Mouse (Mus musculus) cerebellum, adult 9-11 months (tissue): ENCODE measurements around the gene Ctnna3.
"Not testable (repeated sequence)": the region's sequence is repeated elsewhere in the genome, so short reads cannot be mapped to it uniquely, and the experiment has no call there.

Experiments
- DNase-seq: peaks from one replicate; pipeline ENCODE4 v3.0.0; 2022

Ctnna3 gene

DNA sequence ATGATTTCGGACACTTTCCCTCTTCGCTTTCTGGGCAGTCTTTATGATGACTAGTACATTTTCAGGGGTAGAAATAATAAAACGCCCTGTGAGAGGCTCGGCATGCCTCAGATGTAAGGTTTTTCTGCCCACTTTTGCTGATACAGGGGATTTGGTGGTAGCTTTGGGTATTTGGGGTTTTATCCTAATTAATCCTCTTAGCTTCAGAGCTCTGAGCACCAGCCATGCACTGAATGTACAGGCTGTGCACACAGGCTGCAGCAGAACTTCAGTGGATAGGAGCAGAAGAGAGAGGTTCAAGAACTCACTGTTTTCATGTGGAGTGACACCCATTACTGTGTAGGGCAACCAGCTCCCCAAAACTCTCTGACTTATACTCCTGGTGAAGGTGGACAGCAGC, 1231.3 kb downstream of the Ctnna3 start:
- DNase-seq = no peak

DNA sequence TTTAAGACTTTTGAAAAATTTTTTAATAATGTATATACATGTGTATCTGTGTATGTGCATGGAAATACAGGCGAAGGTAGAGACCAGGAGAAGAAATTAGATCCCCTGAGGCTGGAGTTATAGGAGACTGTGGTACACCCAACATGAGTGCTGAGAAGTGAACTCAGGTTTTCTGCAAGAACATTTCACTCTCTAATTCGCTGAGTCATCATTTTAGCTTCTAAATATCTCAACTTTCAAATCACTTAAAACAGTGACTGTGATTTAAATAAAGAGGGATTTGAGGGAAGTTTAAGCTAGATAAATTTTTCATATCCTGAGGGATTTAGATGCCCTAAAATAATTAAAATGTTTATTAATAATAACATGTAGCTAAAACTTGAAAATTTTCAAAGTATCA, 1241.6 kb downstream of the Ctnna3 start:
- no peak for DNase-seq

DNA sequence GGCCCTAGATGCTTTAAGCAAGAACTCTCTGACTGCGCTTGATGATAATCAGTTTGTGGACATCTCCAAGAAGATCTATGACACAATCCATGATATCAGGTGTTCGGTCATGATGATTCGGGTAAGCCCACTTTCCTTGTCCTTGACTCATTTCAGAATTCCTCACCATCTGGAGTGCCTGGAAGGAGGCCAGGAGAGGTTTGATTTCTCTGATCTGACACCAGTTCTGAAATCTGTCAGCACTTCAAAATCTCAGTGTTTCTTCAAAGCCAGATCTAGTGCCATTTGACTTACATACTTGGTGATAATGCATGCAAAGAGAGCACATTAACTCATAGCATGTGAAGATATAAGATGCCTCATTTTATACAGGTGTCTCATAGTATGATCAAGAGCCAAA, 1245.9 kb downstream of the Ctnna3 start:
- no peak for DNase-seq

DNA sequence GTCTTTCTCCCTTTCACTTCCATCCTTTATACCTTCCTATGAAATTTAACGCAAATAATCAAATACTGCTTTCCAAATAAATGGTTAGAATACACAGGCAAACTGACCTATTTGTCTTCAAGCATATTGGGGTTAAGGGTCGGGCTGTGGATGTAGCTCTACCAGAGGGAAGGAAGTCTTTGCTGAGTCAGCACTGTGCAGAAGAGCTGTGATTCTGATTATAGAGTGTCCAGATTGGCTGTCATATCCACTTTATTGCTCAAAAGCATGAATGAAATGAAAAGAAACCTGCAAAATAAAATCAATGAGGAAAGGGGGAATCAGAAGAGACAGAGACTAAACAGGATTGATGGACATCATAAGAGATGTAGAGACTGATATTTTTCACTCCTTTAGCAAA, 1280.1 kb downstream of the Ctnna3 start:
- no peak for DNase-seq

DNA sequence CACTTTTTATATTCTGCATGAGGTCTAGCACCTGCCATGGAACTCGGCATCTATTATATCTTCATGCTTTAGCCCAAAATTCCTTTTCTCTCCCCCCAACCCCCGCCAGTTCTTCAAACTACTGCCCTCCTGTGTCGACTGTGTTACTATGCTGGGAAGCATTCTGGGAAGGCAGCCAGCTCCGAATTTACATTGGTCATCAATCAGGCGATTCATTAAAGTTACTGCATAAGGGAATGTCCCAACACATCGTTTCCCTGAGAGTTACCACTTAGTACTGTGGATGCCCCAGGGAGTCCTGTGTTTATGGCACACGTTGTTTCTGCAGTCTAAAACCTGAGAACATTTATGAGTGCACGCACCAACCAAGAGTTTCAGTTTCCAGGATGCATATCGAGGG, 1288.1 kb downstream of the Ctnna3 start:
- no peak for DNase-seq

DNA sequence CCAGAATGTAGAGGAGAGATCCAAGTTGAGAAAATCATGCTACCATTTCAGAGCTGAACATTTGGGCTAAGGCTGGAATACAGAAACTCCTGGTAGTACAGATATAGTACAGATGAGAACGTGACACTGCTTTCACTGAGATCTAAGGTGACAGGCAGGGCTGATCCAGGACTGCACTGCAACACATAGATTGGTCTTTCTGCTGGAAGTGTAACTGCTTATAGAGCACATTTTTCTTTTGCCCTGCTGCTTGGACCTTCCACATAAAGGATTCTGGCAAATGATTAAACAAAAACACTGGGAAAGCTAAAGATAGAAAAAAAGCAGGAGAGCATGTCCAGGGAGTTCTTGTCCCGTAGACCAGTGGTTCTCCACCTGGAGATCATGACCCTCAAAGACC, 1305.8 kb downstream of the Ctnna3 start:
- DNase-seq = no peak

DNA sequence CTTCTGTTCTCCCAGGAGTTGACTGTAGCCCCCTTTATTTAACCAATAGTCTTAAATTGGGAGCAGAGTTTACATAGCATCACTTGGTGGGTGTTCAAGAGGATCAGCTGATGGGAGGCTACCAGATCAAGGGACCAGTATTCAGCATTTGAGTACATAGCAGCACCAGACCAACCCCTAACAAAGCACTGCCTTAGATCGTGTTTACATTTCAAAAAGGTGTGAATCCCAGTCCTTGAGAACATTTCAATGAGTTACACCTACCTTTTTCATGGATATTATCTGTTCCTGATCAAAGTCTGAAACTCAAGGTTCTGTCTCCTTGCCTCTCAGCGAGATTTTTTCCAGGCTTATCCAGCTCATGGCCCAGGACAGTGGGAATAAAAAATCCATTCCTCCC, 1306.7 kb downstream of the Ctnna3 start:
- no peak for DNase-seq

DNA sequence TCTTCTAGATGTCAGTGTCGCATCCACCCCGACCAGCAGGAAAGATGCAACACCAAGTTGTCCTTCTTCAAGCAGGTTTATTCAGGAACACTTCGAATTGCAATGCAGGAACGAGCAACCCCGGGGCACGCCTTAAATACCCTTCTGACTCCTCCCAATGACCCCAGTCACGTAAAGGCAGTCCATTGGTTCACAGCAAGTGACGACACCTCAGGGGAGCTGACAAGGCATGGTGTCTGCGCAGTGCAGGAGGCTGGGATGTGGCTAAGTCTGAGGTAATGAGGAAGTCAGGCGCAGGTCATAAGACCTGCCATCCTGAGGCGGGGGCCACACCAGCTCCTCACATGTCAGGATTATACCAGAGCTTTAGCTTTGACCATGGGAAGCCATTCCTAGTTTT, 1311.8 kb downstream of the Ctnna3 start:
- DNase-seq = not testable (repeated sequence)

DNA sequence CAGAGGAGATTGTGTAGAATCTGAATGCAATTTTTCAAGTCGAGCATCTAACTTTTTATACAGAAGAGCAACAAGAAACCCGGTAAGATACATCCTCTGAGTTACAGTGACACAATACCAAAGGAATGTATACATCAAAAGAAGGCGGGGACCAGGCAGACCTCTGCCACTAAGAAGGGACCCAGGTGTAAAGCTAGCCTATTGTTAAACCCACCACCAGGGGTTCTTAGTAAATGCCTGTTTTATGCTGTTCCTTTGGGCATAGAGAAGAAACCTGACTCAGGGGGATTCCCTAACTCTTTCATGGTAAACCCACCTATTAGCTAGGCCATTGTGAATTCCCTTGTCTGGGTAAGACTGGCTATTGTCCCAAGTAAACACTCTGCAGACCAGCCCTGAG, 1314.2 kb downstream of the Ctnna3 start:
- DNase-seq = not testable (repeated sequence)

DNA sequence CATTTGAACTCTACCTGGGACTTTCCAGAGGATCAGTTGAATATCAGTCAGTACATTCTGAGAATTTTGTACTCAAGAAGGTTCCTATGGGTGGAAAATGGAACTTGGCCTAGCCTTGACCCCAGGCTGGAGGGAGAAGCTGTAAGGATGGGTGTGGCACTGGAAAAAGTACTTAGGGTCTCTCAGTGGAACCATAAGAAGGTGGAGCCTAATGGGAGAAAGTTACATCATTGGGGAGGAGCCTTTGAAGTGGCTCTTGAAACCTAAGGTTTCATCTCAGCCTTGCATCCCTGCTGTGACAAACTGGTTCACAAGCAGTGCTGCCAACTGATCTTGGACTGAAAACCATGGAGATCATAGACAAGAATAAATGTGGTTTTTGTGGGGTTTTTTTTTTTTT, 1318.8 kb downstream of the Ctnna3 start:
- no peak for DNase-seq

DNA sequence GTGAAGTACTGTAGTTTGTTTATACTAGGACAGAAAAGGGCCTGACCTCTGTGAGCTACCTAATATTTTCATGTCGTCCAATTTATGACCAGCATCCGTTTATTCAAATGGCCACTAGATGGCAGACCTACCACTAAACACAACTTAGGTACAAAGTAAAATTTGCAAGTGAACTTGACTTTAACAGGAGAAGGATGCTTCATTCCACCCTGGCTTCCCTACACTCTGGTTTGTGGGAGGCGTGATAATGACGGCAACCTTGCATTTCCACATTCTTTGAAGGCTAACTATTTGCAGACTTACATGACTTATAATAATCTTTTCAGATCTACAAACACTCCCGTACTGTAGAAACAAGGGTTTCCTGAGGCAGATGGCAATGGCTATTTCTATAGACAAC, 1320.9 kb downstream of the Ctnna3 start:
- peak; percentile 20 for DNase-seq

DNA sequence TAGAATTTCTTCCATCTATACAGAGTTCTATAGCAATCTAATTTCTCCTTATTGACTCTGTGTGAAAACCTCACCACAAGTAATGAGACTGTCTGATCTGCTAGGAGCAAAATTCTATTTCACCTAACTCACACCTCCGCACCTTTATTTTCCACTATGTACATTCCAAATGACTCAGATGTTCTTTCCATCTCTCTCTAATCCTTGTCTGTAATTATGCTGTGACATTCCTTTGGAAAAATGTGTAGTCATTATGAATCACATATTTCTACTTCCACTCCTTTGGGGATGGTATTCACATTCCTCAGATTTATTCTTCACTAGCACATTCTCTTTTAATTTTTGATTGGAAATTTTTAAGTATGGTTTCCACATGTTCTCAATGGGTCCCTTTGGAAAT, 1406.4 kb downstream of the Ctnna3 start:
- no peak for DNase-seq

DNA sequence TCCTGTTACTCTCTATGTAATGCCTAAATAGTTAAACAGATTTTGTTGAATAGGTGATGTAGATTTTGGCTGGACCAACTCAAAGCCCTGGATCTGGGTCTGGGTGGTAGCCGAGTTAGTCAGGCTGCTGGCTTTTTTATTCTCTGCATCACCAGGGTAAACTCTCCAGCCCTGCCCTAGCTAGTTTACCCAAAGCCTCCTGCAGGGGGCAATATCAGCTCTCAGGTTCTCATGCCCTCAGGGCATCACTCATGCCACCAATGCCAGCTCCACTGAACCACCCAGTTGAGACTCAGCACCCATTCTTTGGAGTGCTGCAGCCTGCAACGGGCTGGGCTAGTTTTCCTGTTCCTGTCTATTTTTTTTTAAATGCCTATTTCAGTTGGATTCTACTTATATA, 1431.5 kb downstream of the Ctnna3 start:
- DNase-seq = peak; percentile 15

DNA sequence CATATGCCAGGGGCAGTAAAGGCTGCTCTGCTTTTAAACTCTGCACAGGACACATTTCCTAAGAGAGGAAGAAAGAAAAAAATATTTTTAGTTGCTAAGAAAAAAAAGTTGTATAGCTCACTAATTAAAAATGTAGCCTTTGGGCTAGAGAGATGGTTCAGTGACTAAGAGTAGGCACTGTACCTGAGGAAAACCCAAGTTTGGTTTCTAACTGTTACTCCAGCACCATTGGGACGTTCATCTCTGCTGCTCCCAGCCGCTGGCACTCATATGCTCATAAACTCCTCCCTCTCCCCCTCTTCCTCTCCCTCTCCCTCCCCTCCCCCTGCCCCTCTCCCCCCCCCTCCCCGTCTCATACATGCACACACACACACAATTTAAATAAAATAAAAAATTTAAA, 1441.0 kb downstream of the Ctnna3 start:
- DNase-seq = no peak

DNA sequence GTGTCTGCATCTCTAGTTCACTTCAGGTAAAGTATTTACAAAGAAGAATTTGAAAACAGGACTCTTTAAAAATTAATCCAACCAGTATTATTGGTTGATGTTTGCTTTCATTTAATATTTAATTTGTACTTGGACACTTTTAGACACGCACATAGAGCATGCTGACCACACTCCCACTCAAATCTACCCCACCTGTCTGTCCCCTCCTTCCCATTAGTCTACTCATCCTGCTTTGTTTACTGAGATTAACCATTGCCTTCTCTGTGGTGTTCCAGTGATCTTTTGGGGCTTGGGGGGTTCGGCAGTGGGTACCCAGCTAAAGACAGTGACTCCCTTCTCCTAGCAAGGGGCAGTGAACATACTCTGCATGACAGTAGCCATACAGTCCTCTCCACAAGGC, 1446.6 kb downstream of the Ctnna3 start:
- no peak for DNase-seq

DNA sequence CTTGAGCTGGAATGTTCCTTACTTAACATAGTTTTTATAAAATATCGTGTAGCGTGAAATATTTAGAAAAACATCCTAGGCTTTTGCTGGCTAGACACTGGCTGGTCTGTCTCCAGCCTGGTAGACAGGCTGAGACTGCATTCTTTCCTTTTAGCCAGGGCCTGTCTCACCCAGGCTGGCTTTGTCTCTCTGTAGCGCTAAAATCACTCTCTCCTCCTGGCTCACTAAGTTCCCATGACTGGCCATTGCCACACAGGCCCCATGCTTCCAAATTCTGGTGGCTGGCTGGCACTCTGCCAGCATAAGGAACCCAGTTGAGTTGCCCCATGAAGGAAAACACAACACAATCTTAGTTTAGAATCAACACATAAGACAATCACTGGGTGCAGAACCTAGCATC, 1450.0 kb downstream of the Ctnna3 start:
- no peak for DNase-seq

DNA sequence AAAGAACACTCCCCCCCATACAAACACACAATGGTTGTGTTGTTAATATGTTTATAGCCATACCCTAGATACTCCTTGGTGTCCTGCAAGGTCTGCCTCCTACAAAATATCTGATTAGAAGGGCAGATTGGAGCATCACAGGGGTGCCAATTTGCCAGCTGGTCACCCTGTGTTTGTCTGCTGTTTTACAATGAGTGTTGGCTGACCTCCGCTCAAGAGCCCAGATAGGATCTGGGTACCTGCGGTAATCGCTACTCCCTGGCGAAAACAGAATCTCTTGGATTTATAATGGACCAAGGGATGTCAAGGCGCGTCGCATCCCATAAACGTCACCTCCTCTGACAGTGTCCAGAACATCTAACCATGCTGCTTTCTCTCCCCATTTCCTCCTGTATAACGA, 1457.0 kb downstream of the Ctnna3 start:
- DNase-seq = peak; percentile 94

DNA sequence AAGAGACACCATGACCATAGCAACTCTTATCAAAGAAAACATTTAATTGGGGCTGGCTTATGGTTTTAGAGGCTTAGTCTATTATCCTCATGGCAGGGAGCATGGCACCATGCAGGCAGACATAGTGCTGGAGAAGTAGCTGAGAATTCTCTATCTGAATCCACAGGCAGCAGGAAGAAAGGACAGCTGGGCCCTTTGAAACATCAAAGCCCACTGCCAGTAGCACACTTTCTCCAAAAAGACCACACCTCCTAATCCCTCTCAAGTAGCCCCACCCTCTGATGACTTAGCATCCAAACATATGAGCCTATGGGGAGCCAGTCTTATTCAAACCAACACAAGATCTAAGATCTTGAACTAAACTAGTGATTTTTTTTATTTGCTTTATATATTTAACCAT, 1462.6 kb downstream of the Ctnna3 start:
- DNase-seq = no peak

DNA sequence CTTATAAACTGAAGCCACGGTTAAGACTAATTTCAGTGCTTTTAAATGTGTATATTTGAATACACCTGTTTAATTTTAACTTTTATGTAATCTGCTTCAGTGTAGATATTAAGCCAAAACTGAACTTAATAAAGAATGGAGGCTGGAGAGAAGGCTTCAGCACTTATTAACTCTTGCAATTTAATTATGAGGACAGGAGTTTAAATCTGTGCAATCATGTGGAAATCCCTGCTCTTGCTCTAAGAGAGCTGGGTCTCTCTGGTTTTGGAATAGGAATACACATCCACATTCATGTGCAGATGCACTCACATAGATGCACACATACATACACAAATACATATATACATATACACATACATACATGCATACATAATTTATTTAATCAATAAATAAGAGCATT, 1468.8 kb downstream of the Ctnna3 start:
- DNase-seq = no peak

DNA sequence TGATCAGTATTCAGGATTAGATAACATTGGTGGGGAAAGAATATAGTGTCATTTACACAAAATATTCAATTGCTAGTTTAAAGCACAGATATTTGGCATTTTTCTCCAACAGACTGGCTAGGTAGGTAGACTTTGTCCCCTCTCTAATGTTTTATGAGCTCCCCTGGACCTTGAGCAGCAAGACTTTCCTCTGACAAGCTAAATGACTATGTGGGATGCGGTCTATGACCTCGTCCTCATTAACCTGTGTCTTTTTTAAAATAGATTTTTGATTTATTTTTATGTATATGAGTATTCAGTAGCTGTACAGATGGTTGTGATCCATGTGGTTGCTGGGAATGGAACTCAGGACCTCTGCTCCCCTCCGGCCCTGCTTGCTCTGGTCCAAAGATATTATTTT, 1471.8 kb downstream of the Ctnna3 start:
- DNase-seq = no peak

DNA sequence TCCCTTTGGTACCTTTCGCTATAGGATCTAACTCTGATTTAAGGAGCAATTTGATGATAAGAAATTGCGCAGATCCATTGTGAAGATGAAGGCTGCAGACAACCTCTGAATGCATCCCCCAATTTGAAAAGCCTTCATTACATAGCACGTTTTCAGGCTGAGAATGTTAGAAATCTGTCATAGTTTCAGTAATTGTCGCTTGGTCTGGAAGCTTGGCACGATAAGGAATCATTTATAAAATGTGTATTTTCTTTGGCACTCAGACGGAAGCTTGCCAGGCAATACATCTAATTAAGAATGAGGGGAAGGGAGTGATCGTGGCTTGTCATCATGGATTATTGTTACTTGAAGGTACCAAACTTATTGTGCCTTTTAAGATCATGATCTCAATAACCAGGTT, 1511.1 kb downstream of the Ctnna3 start:
- no peak for DNase-seq

DNA sequence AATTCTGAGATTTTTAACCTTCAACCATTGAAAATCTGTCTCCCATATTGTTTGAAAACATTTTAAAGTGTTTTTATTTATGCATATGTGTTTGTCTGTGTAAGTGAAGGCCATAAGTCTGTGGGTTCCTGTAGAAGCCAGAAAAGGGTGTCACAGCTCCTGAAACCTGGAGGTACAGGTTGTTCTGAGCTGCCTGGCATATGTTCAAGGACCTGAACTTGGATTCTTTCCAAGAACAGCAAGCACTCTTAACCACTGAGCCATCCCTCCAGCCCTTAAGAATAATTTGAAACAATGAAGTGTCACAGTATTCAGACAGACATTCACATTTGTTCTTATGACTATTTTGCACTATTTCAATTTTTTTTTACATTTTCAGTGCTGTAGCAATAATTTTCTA, 1528.5 kb downstream of the Ctnna3 start:
- peak; percentile 28 for DNase-seq

DNA sequence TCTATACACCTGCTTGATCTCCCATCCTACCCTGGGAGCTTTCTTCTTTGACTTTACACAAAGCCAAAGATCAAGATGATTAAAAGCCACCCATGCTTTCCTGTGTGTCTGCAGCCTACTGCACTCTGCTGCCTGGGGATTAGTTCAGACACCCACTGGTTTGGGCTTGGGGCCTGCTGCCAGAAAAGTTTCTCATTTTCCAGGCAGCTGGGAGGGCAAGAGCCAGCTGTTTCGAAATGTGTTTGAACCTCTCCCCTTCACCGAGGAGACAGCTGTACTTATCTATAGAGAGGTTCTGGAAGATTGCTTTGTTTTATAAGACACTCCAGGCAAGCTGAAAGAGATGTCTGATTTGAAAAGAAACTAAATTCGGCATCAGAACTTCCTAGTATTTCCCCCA, 1563.0 kb downstream of the Ctnna3 start:
- no peak for DNase-seq

DNA sequence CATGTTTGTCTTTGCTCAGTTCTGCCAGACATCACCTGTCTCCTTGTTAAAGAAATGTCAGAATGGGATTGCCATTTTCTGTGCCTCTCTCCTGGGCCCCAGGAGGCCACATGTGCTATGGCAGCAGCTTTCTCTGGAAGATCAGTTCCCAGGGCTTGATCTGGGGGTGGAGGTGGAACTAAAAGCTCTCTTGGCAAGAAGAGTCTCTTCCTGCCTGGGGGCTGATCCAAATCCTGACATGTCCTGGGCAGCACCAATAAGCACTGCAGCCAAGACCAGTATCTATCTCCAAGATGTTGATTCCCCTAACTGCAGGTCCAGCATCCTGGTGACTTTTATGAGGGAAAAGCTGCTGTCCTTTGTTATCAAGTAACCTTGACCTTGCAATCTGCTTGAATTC, 1583.6 kb downstream of the Ctnna3 start:
- DNase-seq = peak; percentile 20

DNA sequence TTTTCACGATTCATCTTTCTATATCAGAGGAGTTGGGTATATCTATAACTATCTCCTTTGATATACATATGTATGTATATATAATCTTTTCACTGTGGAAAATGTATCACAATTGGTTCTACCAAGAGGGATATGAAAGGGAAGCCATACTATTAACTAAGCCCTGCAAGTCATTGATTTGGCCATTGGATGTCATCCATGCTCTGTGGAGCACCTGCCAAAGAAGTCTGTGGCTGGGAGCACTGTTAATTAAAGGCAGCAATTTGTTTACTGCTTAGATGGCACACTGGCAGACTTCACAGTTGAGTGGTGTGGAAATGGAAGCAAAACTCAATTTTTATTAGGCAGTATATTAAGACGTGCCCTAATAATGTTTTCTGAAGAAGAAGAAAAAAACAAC, 1592.8 kb downstream of the Ctnna3 start:
- no peak for DNase-seq

DNA sequence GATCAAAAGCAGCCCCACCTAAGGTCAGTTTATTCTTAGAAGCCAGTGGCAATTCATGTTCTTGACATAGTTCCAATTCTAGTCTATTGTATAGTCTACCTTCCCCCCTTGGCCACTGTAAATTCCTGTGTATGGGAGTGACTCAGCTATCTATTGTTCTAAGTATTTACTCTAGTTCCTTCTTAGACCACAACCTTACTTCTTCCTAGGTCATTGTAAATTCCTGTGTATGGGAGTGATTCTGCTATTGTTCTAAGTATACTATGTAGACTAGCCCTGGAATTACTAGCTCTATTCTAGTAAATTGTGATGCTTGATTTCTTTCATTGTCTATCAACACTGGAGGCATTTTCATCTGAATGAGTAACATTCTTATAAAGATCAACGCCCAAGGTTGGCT, 1603.6 kb downstream of the Ctnna3 start:
- not testable (repeated sequence) for DNase-seq
